Mouse (Mus musculus) CH12.LX (cell line): ENCODE data around the gene Serpinf2.

ENCODE experiments used
- CHD1 ChIP-seq: IDR thresholded peaks from 2 replicates; pipeline ENCODE4 v1.6.1; 2012; ENCODE audit warnings: low read depth, low read length, improper control_type of control experiment, inconsistent platforms
- ELF1 ChIP-seq: IDR thresholded peaks from 2 replicates; pipeline ENCODE4 v1.6.1; 2014; ENCODE audit warnings: low read depth, mild to moderate bottlenecking, inconsistent platforms, low read length, improper control_type of control experiment
- JUN ChIP-seq: IDR thresholded peaks from 2 replicates; pipeline ENCODE4 v1.6.1; 2011; ENCODE audit warnings: low read depth, mild to moderate bottlenecking, low read length, improper control_type of control experiment, moderate library complexity; ENCODE audit not compliant: insufficient read depth
- ZC3H11A ChIP-seq: IDR thresholded peaks from 2 replicates; pipeline ENCODE4 v1.6.1; 2012; ENCODE audit warnings: low read depth, mild to moderate bottlenecking, inconsistent platforms, low read length, improper control_type of control experiment

- TF ChIP-seq ZC3H11A (no peak), CHD1 (no peak), JUN (no peak), ELF1 (no peak)
Measured at GRCm38 (mm10) chr11:75420810-75421374, 18.5 kb downstream of the Serpinf2 start.
